Mouse (Mus musculus): ENCODE results near the gene Sox1.

Sox1 gene

GRCm38 (mm10) chr8:12389116-12389471 lies 6.0 kb upstream of the Sox1 start:
- no peak for DNase-seq (ENCODE audit: low read depth, low spot score)

- DNase-seq (ENCODE audit: low read depth, low spot score) = no peak
Measured at GRCm38 (mm10) chr8:12389801-12390639, 5.1 kb upstream of the Sox1 start.

- DNase-seq (ENCODE audit: low read depth, low spot score) = no peak
Measured at GRCm38 (mm10) chr8:12390640-12391365, 4.3 kb upstream of the Sox1 start.

- no peak for DNase-seq (ENCODE audit: low read depth, low spot score)
Measured at GRCm38 (mm10) chr8:12391366-12392250, 3.5 kb upstream of the Sox1 start.

- DNase-seq (ENCODE audit: low read depth, low spot score) = no peak
Measured at GRCm38 (mm10) chr8:12392801-12393200, 2.3 kb upstream of the Sox1 start.

- no peak for DNase-seq (ENCODE audit: low read depth, low spot score)
Measured at GRCm38 (mm10) chr8:12394385-12395000, 602 bp upstream of the Sox1 start.

GRCm38 (mm10) chr8:12396501-12397345 lies 1.6 kb downstream of the Sox1 start:
- DNase-seq (ENCODE audit: low read depth, low spot score) = no peak

GRCm38 (mm10) chr8:12397346-12397925 lies 2.3 kb downstream of the Sox1 start:
- DNase-seq (ENCODE audit: low read depth, low spot score) = no peak

- DNase-seq (ENCODE audit: low read depth, low spot score) = no peak
Measured at GRCm38 (mm10) chr8:12398011-12398945, 3.2 kb downstream of the Sox1 start.

GRCm38 (mm10) chr8:12399421-12400205 lies 4.5 kb downstream of the Sox1 start:
- DNase-seq (ENCODE audit: low read depth, low spot score) = no peak

GRCm38 (mm10) chr8:12400611-12401390 lies 5.7 kb downstream of the Sox1 start:
- no peak for DNase-seq (ENCODE audit: low read depth, low spot score)

- DNase-seq (ENCODE audit: low read depth, low spot score) = no peak
Measured at GRCm38 (mm10) chr8:12401391-12402270, 6.5 kb downstream of the Sox1 start.

GRCm38 (mm10) chr8:12402709-12403108 lies 7.6 kb downstream of the Sox1 start:
- no peak for DNase-seq (ENCODE audit: low read depth, low spot score)

- DNase-seq (ENCODE audit: low read depth, low spot score) = no peak
Measured at GRCm38 (mm10) chr8:12408020-12408419, 12.9 kb downstream of the Sox1 start.

- no peak for DNase-seq (ENCODE audit: low read depth, low spot score)
Measured at GRCm38 (mm10) chr8:12409976-12410375, 14.9 kb downstream of the Sox1 start.

GRCm38 (mm10) chr8:12417056-12417455 lies 22.0 kb downstream of the Sox1 start:
- DNase-seq (ENCODE audit: low read depth, low spot score) = no peak

GRCm38 (mm10) chr8:12420537-12420936 lies 25.4 kb downstream of the Sox1 start:
- DNase-seq (ENCODE audit: low read depth, low spot score) = no peak
